22 mouse cellular contexts compared by ENCODE assay signal in genomic region chr13:107880551-107880950, GRCm38 (mm10).
A peak's percentile ranks its signal among the peaks of the same experiment; 100 is the strongest.
DNase-seq lines count a peak whose midpoint lies in the region; TF ChIP-seq lines count a peak whose summit lies in the region.
"Had no signal": no experiment of that assay in that cellular context is flagged by ENCODE, and none has a peak within 500 bp of the region (broad histone marks: within the 10 kb centered on the region; RNA-seq: fewer than 3 reads in every experiment).

No protein-coding gene starts in this region.

- no peak overlapping the region for H3K4me3 ChIP-seq in heart, adult 2 months
- no peak overlapping the region for H3K4me3 ChIP-seq in left cerebral cortex, adult 2 months
- H3K4me3 ChIP-seq in E14TG2a.4 (replicated peaks; ENCODE audit: low read length) (no peak overlapping the region), MEL (ENCODE audit: control insufficient read depth in 1 of 2, insufficient read depth in 1 of 2, low read depth in 2 of 2, low read length in 2 of 2) (no peak overlapping the region)
- H3K4me3 ChIP-seq in limb, embryonic 10.5 days = no peak overlapping the region
- H3K4me3 ChIP-seq: embryonic facial prominence, embryonic 10.5 days; forebrain, embryonic 13.5 days; heart, embryonic 10.5 days; heart, embryonic 15.5 days; hindbrain, embryonic 10.5 days; hindbrain, embryonic 15.5 days had no signal

- no peak for TF ChIP-seq EP300 in heart, adult 2 months (IDR thresholded peaks at IDR 0.05; ENCODE audit: insufficient read depth, low read depth, low read length)
- TF ChIP-seq EP300 in MEL (IDR thresholded peaks at IDR 0.05; ENCODE audit: low read depth in 1 of 2, low read length in 2 of 2) = no peak

- H3K9ac ChIP-seq in heart, adult 2 months (ENCODE audit: low read depth, low read length) = no peak overlapping the region
- no peak overlapping the region for H3K9ac ChIP-seq in MEL (ENCODE audit: control insufficient read depth, low read depth, low read length, poor library complexity, severe bottlenecking)
- H3K9ac ChIP-seq: forebrain, embryonic 13.5 days; heart, embryonic 15.5 days; hindbrain, embryonic 15.5 days had no signal

- no peak for TF ChIP-seq POLR2A in heart, adult 2 months (IDR thresholded peaks at IDR 0.05; ENCODE audit: insufficient read depth, low read depth, low read length)
- no peak for TF ChIP-seq POLR2A in MEL (IDR thresholded peaks at IDR 0.05; ENCODE audit: control insufficient read depth in 1 of 2, insufficient read depth in 1 of 2, low read depth in 1 of 2, low read length in 2 of 2, poor library complexity in 1 of 2)

- TF ChIP-seq CTCF in heart, adult 2 months (IDR thresholded peaks at IDR 0.05) = peak; percentile 42
- TF ChIP-seq CTCF in left cerebral cortex, adult 2 months (IDR thresholded peaks at IDR 0.05) = peak; percentile 10
- TF ChIP-seq CTCF in E14TG2a.4 (conservative IDR thresholded peaks at IDR 0.05; ENCODE audit: low read length) (peak; percentile 23; the same call in 1 of the 2 replicates), MEL (IDR thresholded peaks at IDR 0.05 in 2 of 3, conservative IDR thresholded peaks at IDR 0.05 in 1 of 3; ENCODE audit: control insufficient read depth in 1 of 3, insufficient read depth in 1 of 3, low read depth in 2 of 3, low read length in 3 of 3, poor library complexity in 1 of 3, severe bottlenecking in 1 of 3) (peak in 2 of 3 experiments; percentile 13 to 35; a peak in 2 of 6 replicates)

- TF ChIP-seq RAD21 in MEL (IDR thresholded peaks at IDR 0.05; ENCODE audit: low read depth, low read length) = peak; percentile 41

- 98% methylated on average over 2 of the region's 2 CpGs for WGBS in heart, adult 2 months
- 100% methylated on average over 2 of the region's 2 CpGs for WGBS in limb, embryonic 10.5 days

- H3K79me2 ChIP-seq in heart, adult 2 months (replicated peaks; ENCODE audit: control insufficient read depth, insufficient read depth, low read length) = peaks cover 13% of the 10 kb centered on the region
- peaks cover 9% of the 10 kb centered on the region; the same call in 1 of the 2 replicates for H3K79me2 ChIP-seq in MEL (ENCODE audit: control insufficient read depth, insufficient read depth, low read length, poor library complexity)

- H3K4me1 ChIP-seq in heart, adult 2 months (ENCODE audit: control insufficient read depth, insufficient read depth, low read length) = peaks cover 8% of the 10 kb centered on the region
- peaks cover 8% of the 10 kb centered on the region for H3K4me1 ChIP-seq in E14TG2a.4 (replicated peaks; ENCODE audit: low read depth, low read length)
- H3K4me1 ChIP-seq in MEL (ENCODE audit: control insufficient read depth in 1 of 2, insufficient read depth in 2 of 2, low read length in 2 of 2) = no peaks in the 10 kb centered on the region; a peak in 1 of 4 replicates
- peaks cover 30% of the 10 kb centered on the region for H3K4me1 ChIP-seq in limb, embryonic 10.5 days

- no peaks in the 10 kb centered on the region for H3K27me3 ChIP-seq in heart, adult 2 months (ENCODE audit: control insufficient read depth, insufficient read depth, low read length)
- peaks cover 6% of the 10 kb centered on the region; the same call in 1 of the 2 replicates for H3K27me3 ChIP-seq in E14TG2a.4 (ENCODE audit: insufficient read depth, low read length)
- no peaks in the 10 kb centered on the region; a peak in 1 of 4 replicates for H3K27me3 ChIP-seq in MEL (ENCODE audit: control insufficient read depth in 1 of 2, insufficient read depth in 2 of 2, low read length in 2 of 2)
- H3K27me3 ChIP-seq in limb, embryonic 10.5 days (ENCODE audit: low read depth, poor library complexity, severe bottlenecking) = no peaks in the 10 kb centered on the region
- H3K27me3 ChIP-seq: forebrain, embryonic 13.5 days; heart, embryonic 15.5 days; hindbrain, embryonic 15.5 days had no signal

- no peak for DNase-seq in heart, adult 2 months
- no peak for DNase-seq in heart, postnatal 25 days (ENCODE audit: low spot score)
- DNase-seq in left cerebral cortex, adult 2 months (ENCODE audit: extremely low spot score in 1 of 2, low spot score in 2 of 2) = no peak
- no peak for DNase-seq in left cerebral cortex, postnatal 4 days
- peak; percentile 23 for DNase-seq in MEL (ENCODE audit: low read depth, low spot score)
- DNase-seq in testis, postnatal 14 days (ENCODE audit: low spot score) = no peak
- DNase-seq in limb, embryonic 10.5 days (ENCODE audit: low spot score) = no peak
- DNase-seq: adrenal gland, adult 2 months; adrenal gland, postnatal 25 days; cerebellum, adult 18-20 months; cerebellum, adult 9-11 months; cerebellum, postnatal 36 days; gastrocnemius, postnatal 25 days; heart, postnatal 14 days had no signal

- H3K9me3 ChIP-seq in E14TG2a.4 (ENCODE audit: low read length) (peaks cover 4% of the 10 kb centered on the region; the same call in 1 of the 2 replicates), MEL (replicated peaks; ENCODE audit: insufficient read depth, low read length) (no peaks in the 10 kb centered on the region)
- no peaks in the 10 kb centered on the region for H3K9me3 ChIP-seq in limb, embryonic 10.5 days (replicated peaks)
- H3K9me3 ChIP-seq: forebrain, embryonic 13.5 days; heart, embryonic 10.5 days; heart, embryonic 15.5 days; hindbrain, embryonic 15.5 days had no signal

- H3K27ac ChIP-seq in heart, adult 2 months = no peak overlapping the region
- H3K27ac ChIP-seq in left cerebral cortex, adult 2 months = no peak overlapping the region
- H3K27ac ChIP-seq in MEL (ENCODE audit: control insufficient read depth, low read depth, low read length) = no peak overlapping the region
- no peak overlapping the region for H3K27ac ChIP-seq in limb, embryonic 10.5 days
- H3K27ac ChIP-seq: embryonic facial prominence, embryonic 10.5 days; forebrain, embryonic 13.5 days; heart, embryonic 10.5 days; heart, embryonic 15.5 days; hindbrain, embryonic 10.5 days; hindbrain, embryonic 15.5 days had no signal

- intact Hi-C loops in heart, adult 2 months (cut with DNase I) = no loop called here
- intact Hi-C loops in heart, postnatal 25 days (cut with DNase I) = loop anchor here (10.0 kb wide), 3 partner anchors 274 to 416 kb away; partner anchors contain the start of genes Ercc8 and Ndufaf2
- intact Hi-C loops in left cerebral cortex, adult 2 months (cut with DNase I) = no loop called here
- intact Hi-C loops in left cerebral cortex, postnatal 4 days (cut with DNase I) = loop anchor here (10.0 kb wide), 2 partner anchors 116 to 776 kb away; no protein-coding TSS in a partner anchor

- H3K36me3 ChIP-seq in heart, adult 2 months (ENCODE audit: control insufficient read depth, insufficient read depth, low read length) = peaks cover 3% of the 10 kb centered on the region
- no peaks in the 10 kb centered on the region for H3K36me3 ChIP-seq in E14TG2a.4 (ENCODE audit: insufficient read depth, low read length)
- no peaks in the 10 kb centered on the region for H3K36me3 ChIP-seq in MEL (ENCODE audit: control insufficient read depth in 1 of 2, insufficient read depth in 2 of 2, low read length in 2 of 2)
- peaks cover 5% of the 10 kb centered on the region for H3K36me3 ChIP-seq in limb, embryonic 10.5 days
- H3K36me3 ChIP-seq: G1E; heart, embryonic 15.5 days; hindbrain, embryonic 15.5 days had no signal

TF ChIP-seq in MEL, 35 proteins besides CTCF, POLR2A, EP300 and RAD21:
- TF ChIP-seq SMC3 (IDR thresholded peaks at IDR 0.05; ENCODE audit: low read depth, low read length) (peak; percentile 41), ZC3H11A (IDR thresholded peaks at IDR 0.05; ENCODE audit: low read depth, low read length) (peak; percentile 15; the same call in 1 of the 2 replicates), MAZ (IDR thresholded peaks at IDR 0.05; ENCODE audit: low read depth, low read length) (no peak), ELF1 (IDR thresholded peaks at IDR 0.05; ENCODE audit: low read depth, low read length) (no peak), ETS1 (IDR thresholded peaks at IDR 0.05; ENCODE audit: low read depth, low read length) (no peak), JUND (IDR thresholded peaks at IDR 0.05; ENCODE audit: low read depth, low read length) (no peak), RCOR1 (IDR thresholded peaks at IDR 0.05; ENCODE audit: low read depth, low read length) (no peak)

Comparison
In these comparisons a context has a peak if more than half of its experiments do, and no peak if none do; other contexts are left out.
1. intact Hi-C loops: an anchor here in heart, postnatal 25 days (10.0 kb wide) and left cerebral cortex, postnatal 4 days (10.0 kb wide); none called in heart, adult 2 months and left cerebral cortex, adult 2 months.